Mouse (Mus musculus): ENCODE data around the gene Kcnk7.

Gene Kcnk7

DNA sequence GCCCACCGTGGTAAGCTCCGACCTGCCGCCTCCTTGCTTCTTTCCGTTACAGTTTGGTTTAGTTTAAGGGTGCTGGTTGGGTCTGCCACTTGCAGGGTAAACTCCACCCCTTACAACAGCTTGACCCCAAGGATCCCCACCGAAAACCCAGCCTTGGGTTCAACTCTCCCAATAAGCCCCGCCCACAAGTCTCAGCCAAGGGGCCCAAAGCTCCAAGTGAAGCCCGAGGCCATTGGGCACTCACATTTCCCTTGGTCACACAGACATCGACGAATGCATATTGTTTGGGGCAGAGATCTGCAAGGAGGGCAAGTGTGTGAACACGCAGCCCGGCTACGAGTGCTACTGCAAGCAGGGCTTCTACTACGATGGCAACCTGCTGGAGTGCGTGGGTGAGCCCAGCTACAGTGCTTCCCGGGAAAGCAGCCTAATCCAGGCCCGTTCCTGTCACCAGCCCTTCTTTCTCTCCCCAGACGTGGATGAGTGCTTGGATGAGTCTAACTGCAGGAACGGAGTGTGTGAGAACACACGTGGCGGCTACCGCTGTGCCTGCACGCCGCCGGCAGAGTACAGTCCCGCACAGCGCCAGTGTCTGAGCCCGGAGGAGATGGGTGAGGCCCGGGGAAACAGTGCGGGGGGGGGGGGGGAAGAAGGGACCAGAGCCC is 52.3 kb downstream of the Kcnk7 start:
- DNase-seq (ENCODE audit: low spot score) = no peak
